Mouse (Mus musculus): ENCODE data around the gene Ctdspl.

Ctdspl gene

DNA sequence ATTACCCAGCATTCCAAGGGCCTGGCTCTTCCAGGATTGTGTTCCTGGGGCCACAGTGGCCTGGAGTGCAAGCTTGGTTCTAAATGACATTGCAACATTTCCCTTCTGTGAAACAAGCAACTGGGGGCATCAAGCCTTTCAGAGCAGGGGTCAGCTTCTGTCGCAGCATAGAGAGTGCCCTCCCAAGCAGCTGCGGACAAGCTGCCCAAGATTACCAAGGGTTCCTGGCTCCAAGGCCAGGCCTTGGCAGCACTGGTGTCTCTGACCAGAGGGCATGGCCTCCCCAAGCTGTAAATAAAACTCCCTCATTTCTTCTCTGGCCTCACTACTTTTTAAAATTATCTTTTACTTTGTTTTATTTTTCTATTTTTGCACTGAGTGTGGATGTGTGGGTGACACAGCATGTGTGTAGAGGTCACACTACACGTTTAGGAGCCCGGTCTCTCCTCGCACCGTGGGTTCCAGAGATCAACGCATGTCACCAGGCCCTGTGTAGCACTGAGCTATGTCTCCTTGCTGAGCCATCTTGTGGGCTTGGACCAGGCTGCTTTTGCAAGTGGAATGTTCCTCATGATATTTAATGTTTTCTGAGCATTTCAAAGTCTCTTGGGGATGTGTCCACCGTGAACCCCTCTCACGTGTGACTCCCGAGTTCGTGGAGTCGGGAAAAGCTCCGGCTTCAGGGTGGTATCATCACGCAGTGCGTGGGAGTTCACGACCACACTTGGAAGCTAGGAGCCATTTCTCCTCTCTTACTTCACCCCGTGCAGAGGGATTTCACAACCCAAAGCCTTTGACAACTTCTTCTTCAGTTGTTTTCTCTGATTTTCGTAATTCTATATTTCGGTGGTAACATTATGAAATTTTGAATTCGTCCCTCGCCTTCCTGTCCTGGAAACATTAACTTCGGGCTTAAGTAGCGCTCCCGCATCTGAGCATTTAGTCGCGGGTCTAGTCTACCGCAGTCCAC is 102.3 kb downstream of the Ctdspl start:
- DNase-seq (ENCODE audit: low spot score in 2 of 2) = no peak

DNA sequence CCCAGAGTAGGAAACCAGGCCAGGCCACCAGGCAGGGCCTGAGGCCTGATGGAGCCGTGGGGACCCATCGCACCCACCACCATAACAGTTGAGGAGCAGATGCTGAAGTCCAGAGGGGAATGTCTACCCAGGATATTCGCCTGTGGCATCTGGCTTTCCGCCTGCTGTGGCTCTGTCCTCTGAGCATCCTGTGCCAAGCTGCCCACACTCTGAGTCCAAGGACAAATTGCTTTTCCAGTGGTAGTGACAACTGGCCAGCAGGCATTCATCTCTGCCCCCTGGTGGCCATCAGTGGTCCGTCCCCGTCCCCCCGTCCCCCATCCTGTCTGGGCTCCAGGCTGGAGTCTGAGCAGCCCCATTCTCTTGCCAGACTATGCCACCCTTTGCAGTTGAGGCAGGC is 103.3 kb downstream of the Ctdspl start:
- peak; percentile 16 to 56 for DNase-seq (ENCODE audit: low spot score in 2 of 2)

DNA sequence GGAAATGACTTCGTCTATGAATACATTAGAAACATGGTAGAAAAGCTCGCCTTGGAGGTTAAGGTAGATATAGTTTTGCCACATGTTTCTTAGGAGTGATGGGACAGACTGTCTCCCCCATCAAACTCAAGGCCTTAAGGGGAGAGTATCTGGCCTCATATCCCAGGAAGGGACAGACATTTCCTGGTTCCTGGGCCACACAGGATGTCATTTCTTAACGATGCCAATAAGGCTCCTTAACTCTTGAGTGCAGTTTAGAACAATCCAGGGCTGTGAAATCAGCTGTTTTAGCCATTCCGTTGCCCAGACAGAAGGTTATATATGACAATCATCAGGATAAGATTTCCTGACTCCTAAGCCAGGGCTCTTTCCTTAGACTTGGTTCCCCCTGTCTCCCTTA is 104.8 kb downstream of the Ctdspl start:
- DNase-seq (ENCODE audit: low spot score in 2 of 2) = no peak

DNA sequence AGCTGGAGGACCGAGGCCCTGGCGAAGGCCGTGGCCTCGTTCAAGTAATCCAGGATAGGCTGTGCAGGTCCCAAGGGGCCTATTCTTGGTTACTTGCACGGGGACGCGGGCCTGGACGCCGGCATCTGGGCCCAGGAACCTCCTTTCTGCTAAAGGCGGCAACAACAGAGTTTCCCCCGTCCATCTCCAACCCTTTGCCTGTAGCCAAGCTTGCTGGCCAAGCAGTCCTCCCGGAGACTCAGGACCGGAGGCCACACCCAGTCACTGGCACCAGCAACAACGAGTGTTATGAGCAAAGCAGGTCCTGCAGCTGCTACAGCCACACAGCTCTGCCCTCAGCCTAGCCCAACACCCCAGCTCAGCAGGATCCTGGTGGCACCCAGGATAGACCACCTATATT is 105.5 kb downstream of the Ctdspl start:
- no peak for DNase-seq (ENCODE audit: low spot score in 2 of 2)

DNA sequence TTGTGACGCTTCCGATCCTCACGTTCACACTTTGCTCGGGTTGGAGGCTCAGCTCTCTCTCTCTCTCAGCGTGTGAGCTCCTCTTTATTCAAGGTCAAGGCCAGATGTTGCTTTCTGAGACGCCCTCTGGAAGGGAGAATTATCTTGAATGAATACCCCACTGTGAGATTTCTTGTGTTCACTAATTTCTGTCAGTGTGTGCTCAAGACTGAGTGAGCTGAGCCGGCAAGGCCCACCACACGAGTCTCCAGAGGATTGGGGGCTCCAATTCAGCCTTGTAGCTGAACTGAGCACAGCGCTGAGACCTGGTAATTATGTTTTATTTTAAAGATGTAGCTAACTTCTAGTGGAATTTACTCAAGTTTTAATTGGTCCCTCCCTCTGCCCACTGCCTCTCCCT is 106.3 kb downstream of the Ctdspl start:
- DNase-seq (ENCODE audit: low spot score in 2 of 2) = no peak

DNA sequence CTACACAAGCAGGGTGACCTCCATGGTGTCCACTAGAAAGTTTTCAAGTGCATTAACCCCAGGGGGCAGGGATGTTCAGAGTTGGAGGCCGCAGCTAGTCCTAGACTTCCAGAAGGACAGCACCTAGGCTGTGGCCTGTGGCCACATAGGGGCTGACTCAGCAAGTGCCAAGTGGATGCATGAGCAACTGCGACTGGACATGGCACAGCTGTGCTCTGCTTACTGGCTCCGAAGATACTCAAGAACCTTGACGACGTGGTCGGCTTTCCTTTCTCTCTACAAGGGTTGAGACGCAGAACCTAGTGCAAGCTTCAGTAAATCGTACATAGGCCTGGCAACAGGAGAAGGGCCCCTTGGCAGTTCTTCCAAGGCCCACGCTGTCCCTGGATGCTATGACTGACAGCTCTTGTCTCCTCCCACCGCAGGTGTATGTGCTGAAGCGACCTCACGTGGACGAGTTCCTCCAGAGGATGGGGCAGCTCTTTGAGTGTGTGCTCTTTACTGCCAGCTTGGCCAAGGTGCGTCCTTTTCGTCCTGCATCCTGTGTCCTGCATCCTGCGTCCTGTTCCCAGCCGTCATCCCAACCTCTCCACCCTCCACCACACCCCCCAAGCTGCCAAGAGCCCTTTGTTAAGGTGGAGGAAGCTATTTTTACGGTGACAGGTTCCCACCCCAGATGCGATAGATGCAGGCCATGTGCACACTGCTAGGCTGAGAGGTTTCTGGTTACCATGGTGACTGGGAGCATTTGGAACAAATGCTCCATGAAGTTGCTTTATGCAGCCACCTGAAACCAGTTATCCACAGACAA is 107.1 kb downstream of the Ctdspl start:
- no peak for DNase-seq (ENCODE audit: low spot score in 2 of 2)

DNA sequence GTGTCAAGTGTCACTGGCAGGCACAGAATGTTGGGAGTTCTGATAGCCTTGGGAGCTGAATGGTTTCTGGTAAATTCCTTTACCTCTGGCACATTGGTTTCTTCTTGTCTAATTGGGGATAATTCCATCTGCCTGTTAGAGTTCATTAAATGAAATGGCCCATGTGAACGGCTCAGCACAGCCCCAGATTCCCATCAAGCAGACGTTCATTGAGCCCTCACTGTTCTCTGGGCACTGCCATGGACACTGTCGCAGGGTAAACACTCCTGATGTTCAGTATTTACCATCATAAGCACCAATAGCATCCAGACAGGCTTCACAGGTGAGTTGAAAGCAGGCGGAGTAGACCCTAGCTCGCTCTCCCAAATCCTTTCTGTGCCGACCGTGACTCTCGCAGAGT is 107.8 kb downstream of the Ctdspl start:
- no peak for DNase-seq (ENCODE audit: low spot score in 2 of 2)

DNA sequence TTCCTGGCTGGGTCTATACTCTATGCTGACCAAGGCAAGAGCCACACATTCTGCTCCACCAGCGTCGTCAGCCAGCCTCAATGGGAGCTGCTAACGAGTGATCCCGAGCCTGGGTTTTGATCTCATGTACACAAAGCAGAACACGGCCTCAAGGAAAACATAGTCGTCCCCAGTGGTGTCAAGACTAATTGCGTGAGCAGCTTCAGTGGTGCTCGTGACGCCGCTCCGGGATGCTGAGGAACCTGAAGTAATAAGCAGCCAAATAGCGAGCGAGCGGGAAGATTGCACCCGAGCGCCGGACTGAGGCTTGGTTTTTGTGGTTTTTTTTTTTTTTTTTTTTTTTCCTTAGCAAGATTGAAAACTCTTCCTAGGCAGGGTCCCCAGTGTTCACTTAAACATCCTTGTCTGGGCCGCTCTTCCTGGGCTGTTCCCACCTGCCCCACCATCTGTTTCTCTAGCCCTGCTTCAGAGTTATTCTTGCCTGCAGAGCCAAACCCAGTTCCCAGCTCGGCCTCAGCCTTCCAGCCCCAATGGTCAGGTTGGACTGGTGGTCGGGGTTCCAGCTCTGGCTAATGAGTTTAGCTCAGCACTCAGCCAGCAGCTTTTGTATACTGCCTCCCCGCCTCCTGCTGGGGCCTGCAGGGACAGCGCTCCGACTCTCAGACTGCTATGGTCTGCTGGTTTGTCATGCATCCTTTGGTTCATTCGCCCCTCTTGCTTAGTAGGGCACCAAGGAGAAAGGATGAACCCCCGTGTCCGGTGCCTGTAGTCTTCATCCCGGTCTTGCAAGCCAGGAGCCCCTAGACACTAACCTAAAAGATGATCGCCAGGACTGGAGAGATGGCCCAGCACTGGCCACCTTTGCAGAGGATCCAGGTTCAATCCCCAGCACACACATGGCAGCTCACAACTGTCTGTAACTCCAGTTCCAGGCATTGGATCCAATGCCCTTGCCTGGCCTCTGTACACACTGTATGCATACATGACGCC is 108.7 kb downstream of the Ctdspl start:
- no peak for DNase-seq (ENCODE audit: low spot score in 2 of 2)

DNA sequence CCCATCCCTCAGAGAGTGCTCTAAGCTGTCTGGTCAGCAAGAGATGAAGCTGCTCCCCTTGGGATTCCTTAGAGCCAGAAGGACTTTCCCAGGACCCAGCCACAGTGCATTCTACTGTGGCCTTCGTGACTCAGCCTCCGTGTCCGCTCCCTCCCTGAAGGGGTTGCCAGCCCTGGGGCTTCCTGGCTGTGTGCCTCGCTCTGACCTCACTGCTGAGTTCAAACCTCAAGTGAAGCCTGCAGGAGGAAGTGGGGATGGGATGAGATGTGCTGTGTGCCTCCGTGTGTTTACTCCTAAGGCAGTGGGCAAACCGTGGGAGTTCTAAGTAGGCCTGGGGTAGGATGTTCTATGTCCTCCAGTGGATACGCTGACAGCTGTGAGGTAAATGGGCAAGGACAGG is 109.6 kb downstream of the Ctdspl start:
- no peak for DNase-seq (ENCODE audit: low spot score in 2 of 2)

DNA sequence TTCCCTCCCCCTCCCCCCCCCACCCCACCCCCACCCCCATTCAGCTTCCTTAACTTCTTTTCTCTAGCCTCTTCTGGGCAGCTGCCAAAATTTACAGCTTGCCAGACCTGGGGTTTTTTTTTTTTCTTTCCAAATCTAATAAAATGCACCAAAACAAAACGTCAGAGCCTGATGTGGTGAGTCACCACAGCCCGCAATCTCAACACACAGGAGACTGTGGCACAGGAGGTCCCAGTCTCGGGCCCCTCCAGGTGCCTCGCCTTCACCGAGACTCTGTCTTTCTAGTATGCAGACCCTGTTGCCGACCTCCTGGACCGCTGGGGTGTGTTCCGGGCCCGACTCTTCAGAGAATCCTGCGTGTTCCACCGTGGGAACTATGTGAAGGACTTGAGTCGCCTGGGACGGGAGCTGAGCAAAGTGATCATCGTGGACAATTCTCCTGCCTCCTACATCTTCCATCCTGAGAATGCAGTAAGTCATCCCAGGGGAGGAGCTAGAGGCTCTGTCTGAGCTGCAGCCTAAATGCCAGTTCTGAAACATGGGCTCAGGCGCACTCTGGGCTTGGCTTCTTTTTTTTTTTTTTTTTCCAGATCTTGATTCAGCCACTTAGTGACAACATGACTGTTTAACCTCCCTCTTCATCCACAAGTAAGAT is 111.0 kb downstream of the Ctdspl start:
- DNase-seq (ENCODE audit: low spot score in 2 of 2) = no peak

DNA sequence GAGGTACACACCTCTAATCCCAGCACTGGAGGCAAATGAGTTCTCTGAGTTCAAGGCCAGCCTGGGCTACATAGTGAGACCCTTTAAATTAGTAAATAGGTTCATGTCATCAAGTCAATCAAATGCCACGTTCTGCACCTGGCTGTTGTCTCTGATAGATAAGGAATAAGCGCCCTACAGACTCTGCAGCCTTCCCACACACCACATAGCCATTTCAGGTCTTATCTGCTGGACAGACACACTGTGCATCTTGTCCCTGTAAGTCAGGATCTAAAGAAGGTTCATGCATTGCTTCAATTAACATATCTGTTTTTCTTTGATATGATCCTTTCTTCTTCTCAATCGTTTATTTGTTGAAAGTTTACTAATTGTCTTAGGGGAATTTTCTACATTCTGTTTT is 112.3 kb downstream of the Ctdspl start:
- DNase-seq (ENCODE audit: low spot score in 2 of 2) = no peak

DNA sequence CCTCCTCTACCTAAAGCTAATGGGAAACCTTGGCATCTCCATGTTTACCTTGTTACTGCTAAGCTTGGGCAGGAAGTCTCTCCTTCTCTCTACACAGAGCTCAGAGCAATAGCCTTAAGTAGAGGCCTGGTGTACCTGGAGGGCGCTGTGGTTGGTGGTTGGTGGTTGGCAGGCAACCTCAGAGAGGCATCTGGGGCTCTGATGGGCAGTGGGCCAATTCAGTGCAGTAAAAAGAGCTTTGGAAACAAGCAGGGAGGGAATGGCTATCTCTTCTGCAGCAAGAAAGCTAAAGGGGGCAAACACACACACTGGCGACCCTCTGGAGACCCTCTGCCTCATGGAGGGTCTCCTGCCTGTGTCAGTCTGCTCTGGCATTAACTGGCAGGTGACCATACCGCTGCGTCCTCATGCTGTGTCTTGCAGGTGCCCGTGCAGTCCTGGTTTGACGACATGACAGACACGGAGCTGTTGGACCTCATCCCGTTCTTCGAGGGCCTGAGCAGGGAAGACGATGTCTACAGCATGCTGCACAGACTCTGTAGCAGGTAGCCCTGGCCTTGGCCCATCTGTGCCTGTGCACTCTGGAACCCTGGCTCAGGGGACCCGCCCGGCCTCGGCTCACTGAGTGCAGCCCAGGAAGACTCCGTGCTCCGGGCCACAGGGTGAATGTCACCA is 114.0 kb downstream of the Ctdspl start:
- DNase-seq (ENCODE audit: low spot score in 2 of 2) = no peak

DNA sequence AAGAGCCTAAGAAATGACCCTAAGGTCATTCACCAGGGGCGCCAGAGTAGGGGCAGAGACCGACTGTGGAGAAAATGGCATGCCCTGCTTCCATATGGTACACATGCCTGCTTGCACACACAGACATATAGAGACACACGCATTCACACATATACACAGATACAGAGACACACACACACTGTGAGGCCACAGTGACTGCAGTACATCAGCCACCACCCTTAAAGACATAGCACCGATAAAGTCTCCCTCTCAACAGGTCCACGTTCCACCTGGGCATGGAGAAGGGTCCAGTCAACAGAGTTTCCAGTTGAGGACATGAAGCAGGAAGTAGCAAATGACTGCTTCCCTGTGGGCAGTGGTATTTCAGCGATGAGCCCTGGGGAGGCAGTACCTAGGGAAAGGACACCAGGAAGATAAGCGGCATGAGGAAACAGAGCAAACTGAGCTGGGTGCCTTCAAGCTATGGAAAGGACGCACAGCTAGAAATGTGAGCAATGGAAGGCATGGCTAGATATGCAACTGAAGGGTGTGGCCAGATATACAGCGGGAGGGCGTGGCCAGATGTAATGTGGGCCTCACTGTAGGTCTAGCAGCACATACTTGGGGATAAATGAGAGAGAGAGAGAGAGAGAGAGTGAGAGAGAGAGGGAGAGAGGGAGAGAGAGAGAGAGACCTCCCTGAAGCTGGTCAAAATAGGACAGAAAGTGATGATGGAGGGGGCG is 122.1 kb downstream of the Ctdspl start:
- DNase-seq (ENCODE audit: low spot score in 2 of 2) = no peak

DNA sequence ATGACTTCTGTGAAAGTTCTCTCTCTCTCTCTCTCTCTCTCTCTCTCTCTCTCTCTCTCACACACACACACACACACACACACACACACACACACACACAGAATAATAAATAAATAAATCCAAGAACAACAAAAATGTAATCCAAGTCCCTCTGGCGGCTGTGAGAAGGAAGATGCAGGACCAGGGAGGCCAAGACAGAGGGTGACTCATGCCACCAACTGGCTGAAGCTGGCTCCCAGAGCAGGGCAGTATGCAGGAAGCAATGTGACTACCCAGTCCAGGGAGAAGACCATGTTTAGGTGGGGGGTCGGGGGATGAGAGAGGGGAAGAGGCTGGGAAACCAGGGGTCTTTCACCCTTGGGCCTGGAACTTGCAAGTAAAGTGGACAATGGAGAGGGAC is 124.9 kb downstream of the Ctdspl start:
- no peak for DNase-seq (ENCODE audit: low spot score in 2 of 2)

DNA sequence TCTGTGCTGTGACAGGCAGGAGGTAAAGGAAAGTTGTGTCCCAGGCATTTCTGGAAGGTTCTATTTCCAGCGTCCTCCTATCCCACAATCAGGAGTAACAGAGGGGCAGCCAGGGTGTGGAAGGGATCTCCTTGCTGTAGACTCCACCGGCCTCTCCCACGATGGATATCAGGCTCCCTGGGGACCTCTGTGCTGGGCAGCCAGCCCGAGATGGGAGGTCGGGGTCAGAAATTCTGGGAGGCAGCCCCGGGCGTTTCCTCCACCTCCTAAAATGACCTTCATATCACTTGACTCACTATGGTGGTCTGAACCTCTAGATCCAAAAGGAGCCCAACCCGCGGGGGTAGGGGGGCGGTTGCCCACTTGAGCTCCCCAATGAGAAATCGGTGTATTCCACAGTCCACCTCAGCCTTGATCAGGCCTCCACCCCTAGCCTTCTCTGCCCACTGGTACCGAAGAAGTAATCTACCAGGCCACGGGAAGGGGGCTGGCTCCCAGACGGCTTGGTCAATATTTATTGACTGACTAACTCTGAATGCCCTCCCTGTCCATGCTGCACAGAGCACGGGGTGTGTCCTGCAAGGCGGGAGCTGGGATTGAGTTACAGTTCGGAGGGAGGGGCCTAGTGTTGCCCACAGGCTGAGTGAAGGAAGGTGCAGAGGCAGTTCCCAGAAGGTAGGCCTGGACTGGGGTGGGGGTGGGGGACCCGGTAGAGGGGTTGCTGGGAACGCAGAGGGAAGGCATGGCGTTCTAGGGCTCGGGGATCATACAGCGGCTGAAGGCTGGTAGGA is 126.1 kb downstream of the Ctdspl start, which contains the start of gene Vill:
Gene Vill, plus strand, starts transcription at position 625 of the 791 bp plus-strand sequence.
- no peak for DNase-seq (ENCODE audit: low spot score in 2 of 2)

DNA sequence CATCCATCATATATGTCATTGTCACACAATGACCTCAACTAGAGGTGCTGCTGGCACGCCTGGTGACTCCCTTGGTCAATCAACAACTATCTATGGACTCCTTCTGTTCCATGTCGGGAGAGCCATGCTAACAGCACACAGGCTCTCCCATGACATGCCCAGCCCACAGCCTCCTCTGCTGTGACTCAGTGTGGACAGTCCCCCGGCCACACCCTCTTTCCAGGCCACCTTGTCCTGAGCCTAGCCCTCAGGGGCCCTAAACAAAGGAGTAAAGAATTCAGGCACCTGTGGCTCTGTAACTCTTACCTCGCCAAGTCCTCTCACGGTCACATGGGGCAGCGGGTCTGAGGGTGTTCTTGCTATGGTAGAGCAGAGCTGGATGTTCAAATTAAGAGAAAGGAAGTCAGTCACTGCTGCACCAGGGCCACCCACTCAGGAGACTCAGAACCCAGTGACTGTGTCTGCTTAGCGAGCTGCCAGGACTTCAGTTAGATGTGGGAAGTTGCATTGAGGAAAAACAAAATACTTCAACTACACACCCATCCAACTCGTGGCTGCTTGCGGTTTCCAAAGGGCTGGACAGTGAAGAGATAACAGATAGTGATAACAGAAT is 127.8 kb downstream of the Ctdspl start:
- DNase-seq (ENCODE audit: low spot score in 2 of 2) = no peak

DNA sequence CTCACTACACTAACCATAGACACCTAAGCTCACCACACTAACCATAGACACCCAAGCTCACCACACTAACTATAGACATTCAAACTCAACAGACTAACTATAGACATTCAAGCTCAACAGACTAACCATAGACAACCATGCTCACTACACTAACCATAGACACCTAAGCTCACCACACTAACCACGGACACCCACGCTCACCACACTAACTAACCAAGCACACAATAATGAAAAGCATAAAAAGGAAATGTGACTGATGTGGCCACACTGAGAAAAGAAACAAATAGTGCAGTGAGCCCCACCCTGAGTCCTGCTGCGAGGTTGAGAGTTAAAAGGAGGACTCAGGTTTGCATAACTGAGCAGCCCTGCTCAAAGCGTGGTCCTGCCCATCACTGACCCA is 129.1 kb downstream of the Ctdspl start:
- DNase-seq (ENCODE audit: low spot score in 2 of 2) = no peak

DNA sequence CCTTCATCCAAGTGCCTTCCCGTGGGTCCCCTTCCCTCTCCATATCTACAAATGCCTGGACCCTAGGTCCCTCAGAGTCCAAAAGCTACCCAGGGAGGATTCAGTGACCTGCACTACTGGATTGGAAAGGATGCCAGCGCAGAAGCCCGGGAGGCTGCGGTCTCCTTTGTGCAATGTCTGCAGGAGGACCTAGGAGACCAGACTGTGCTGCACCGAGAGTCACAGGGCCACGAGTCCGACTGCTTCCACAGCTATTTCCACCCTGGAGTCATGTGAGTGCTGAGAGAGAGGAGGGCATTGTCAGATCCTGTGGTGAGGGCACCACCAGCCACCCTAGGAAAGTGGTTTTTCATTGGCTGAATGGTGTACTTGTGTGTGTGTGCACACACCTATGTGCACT is 132.0 kb downstream of the Ctdspl start:
- DNase-seq (ENCODE audit: low spot score in 2 of 2) = no peak

DNA sequence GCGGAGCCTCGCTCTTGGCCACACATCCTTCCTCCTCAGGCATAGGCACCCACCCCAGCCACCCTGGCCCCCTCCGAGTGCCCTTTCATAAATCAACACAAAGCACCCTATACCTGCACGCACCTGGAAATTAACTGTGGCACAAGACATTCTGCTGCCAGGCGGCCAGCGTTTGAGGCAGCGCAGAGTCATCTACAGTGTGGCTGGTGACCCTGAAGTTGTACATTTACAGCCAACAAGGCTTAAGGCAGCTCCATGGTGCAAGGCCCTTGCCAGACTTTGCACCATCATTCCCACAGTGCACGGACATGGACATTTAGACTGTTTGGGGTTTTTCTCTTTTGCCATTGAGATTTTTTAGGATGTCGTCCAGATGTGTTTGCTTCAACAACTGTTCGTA is 134.4 kb downstream of the Ctdspl start:
- DNase-seq (ENCODE audit: low spot score in 2 of 2) = no peak

All from spleen, postnatal 10 days (tissue).